Mouse (Mus musculus) liver, adult 2 months (tissue): ENCODE results near the gene Tmem100.

Source experiments
- CTCF ChIP-seq: fragments of 200-500 bp; IDR thresholded peaks from 2 replicates; pipeline ENCODE4 v1.5.1; 2011; ENCODE audit warnings: low read depth, low read length, control low read depth
- POLR2A ChIP-seq: fragments of 200-500 bp; IDR thresholded peaks from 2 replicates; pipeline ENCODE4 v1.6.1; 2011; ENCODE audit warnings: low read length, control low read depth; ENCODE audit not compliant: insufficient read depth; ENCODE audit errors: extremely low read depth

GRCm38 (mm10) chr11:89984436-89984835 is 45.7 kb upstream of the Tmem100 start:
- TF ChIP-seq POLR2A, result no peak
- no peak for TF ChIP-seq CTCF
